Mouse (Mus musculus) retina, postnatal 7 days (tissue): Measurements from ENCODE around the gene Sall2.
"Not testable (repeated sequence)": the region's sequence is repeated elsewhere in the genome, so short reads cannot be mapped to it uniquely, and the experiment has no call there.

Experiments
- DNase-seq: peaks from one replicate; pipeline ENCODE4 v3.0.0-alpha.2; 2012; ENCODE audit warnings: low read depth, low spot score

Gene Sall2

DNA sequence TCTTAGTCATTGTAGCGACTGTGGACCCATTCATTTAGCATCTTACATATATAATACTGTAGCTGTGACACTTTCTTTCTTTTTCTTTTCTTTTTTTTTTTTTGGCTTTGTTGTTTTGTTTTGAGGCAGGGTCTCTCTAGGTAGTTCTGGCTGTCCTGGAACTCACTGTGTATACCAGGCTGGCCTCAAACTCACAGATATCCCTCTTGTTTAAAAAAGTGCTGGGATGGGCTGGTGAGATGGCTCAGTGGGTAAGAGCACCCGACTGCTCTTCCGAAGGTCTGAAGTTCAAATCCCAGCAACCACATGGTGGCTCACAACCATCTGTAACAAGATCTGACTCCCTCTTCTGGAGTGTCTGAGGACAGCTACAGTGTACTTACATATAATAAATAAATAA lies 25.0 kb downstream of the Sall2 start:
- not testable (repeated sequence) for DNase-seq

DNA sequence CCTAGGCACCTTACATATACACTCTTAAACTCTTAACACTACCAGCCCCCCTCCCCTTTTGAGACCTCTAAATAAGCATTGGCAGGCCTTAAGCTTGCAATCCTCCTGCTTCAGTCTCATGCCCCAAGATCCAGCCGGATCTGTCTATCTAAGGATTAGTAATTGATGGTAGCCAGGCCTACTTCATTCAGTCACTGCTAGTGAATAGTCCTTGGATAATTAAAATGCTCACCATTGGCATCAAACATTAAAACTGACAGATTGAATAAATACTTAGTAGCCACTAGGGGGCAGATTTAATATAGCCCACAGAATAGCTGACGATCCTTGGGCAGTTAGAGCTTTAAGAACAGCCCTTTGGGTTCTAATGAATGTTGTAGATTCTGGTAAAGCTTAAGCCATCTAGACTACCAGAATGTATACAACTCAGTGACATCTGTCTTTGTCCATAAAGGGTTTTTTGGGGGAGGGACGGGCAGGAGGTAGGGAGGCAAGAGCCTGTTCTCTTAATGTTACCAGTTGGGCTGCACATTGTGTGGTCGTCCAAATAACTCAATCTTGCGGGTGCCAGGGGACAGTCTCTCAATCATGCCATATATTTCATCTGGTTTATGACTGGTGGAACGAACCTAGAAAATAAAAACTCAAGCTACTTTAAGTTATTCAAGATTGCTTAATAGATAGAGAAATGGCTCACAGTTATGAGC lies 32.9 kb downstream of the Sall2 start:
- peak; percentile 11 for DNase-seq

DNA sequence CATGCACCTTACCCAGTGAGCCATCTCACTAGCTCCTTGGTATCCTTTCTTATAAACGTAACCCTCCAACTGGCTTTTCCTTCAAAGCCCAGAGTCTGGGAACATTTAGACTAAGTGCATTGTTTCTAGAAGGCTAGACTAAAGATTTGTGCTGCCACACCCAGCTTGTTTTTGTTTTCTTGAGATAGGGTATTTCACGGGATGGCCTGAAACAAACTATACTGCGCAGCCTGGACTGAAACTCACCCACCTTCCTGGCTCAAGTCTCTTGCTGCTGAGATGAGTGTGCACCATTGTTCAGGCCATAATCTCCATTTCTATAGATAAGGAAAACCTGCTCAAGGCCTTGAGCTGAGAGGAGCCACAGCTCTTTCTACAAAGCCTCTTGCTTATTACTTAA lies 44.4 kb downstream of the Sall2 start:
- DNase-seq: no peak

DNA sequence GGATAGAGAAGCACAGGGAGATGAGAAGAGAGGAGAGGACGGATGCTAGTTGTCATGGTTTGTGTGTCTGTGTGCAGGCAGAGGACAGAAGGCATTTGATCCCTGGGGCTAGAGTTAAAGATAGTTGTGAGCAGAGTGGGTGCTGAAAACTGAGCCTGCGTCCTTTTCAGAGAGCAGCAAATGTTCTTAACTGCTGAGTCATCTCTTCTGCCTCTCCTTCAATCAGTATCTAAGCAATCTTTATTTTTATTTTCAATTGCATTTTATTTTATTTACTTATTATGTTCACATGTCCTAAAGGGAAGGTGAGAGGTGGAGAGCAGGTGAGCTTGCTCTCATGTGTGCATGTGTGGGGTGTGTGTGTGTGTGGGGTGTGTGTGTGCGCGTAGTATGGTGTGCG lies 44.9 kb downstream of the Sall2 start:
- no peak for DNase-seq

DNA sequence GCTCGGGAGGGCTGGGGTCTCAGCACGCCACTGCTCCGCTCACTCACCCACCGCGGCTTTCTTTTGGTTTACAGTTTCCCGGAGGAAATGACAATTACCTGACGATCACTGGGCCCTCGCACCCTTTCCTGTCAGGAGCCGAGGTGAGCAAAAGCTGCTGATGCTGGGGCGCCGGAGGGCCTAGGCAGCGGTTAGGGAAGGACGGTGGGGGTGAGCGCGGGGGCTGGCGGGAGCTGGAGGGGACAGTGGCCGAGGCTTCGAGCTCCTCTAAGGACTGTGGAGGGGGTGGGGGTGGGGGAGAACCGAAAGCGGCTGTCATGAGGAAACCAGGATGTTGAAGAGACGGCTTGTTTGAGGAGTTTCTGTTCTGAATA lies 48.8 kb downstream of the Sall2 start:
- DNase-seq: no peak

DNA sequence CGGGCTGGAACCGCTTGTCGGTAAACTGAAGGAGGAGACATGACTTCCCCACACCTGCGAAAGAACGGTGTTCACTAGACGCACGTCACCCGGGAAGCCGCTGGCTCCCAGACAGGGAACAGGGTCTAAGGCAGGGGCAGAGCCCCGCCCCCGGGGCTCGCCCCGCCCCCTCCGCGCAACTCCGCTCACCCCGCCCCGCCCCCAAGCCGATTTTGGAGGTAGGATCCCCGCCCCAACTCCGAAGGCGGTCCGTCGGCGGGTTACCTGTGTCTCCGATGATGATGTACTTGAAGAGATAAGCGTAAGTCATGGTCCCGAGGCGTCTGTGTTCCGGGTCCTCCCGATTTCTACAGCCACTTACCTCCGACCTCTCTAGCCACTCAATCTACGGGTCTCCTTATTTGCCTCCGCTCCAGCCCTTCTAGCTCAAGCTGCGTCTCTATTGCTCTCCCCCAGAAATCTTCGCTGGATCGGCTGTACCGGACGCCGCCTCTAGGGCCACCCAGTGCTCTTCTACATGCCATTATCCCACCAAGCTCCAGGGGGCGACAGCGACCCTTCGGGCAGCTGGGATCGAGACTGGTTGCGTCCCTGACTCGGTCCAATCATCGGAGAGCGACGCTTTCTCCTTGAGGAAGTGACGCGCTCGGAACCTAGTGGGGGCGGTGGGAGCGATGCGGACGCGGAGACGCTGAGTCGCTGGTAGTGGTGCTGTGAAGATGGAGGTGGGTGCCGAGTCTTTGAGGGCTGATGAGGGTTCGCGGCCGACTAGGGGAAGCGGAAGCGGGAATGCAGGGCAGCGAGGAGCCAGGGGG lies 49.4 kb downstream of the Sall2 start, which contains the start of the genes Tox4 and Rab2b:
Gene Tox4 (plus strand): TSS at position 215 of the 815 bp plus-strand sequence.
Gene Rab2b (minus strand): TSS at position 614 of the 815 bp plus-strand sequence.
- DNase-seq: peak; percentile 100

DNA sequence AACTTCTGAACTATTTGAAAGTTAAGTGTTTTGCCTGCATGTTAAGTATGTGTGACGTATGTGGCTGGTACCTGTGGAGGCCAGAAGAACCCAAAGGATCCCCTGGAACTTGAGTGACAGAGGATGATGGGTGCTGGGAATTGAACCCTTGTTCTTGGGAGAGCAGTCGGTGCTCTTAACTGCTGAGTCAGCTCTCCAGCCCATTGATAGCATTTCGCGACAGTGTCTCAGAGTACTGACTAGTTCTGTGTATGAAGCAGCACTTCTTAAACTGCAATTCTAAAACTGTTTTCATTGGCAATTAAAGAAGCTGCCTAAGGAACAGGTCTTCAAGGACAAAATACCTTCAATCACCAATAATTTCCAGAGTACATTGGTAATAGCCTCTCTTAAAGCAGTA lies 51.4 kb downstream of the Sall2 start:
- DNase-seq: no peak

DNA sequence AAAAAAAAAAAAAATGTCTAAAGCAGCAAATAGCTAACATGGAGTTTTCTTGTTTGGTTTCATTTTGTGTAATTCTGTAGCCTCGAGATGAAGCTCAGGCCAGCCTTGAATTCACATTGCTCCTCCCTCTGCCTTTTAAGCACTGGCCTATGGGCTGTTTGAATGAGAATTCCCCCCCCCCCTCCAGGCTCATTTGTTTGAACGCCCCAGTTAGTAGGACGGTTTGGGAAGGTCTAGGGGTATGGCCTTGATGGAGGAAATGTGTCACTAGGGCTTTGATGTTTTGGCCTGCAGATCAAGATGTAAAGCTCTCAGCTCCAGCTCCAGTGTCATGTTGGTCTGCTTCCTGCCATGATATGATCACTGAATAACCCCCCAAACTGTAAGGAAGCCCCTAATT lies 55.8 kb downstream of the Sall2 start:
- no peak for DNase-seq
